Mouse (Mus musculus): Measurements from ENCODE around the gene Sorcs3. TPM values are rescaled to one million over a fixed set of nuclear protein-coding genes. Genes with fewer than 3 reads are reported as not detected.

Sorcs3 gene
- total and polyA plus RNA-seq, 3 experiments = not detected

DNA sequence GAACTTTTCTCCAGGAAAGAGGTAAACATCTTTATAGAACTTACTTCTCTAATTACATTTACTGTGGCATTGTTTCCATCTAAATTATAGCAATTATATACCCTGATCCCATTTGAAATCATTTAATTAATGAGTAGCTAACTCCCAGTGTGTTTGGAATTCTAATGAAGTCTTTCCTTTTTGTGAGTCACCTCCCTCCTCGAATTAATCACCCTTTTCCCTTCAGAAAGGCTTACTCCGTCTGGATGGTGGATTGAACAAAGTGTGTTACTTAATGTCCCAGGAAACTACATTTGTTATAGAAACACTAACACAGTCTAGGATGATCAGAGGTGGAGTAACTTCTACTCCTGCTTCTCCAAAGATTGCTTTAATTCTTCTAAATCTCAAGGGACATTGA lies 531.7 kb downstream of the Sorcs3 start:
- Histone ChIP-seq H3K4me3 (ENCODE audit: control insufficient read depth in 1 of 2, insufficient read depth in 1 of 2, low read depth in 2 of 2, low read length in 2 of 2) (no peak overlapping the region), H3K27ac (ENCODE audit: control insufficient read depth, low read depth, low read length) (no peak overlapping the region), H3K27me3 (ENCODE audit: control insufficient read depth in 1 of 2, insufficient read depth in 2 of 2, low read length in 2 of 2) (no peaks in the 10 kb centered on the region), H3K9ac (ENCODE audit: control insufficient read depth, low read depth, low read length, poor library complexity, severe bottlenecking) (no peak overlapping the region), H3K36me3 (ENCODE audit: control insufficient read depth in 1 of 2, insufficient read depth in 2 of 2, low read length in 2 of 2) (no peaks in the 10 kb centered on the region), H3K9me3 (replicated peaks; ENCODE audit: insufficient read depth, low read length) (no peaks in the 10 kb centered on the region; the same call in 1 of the 2 replicates), H3K4me1 (ENCODE audit: control insufficient read depth in 1 of 2, insufficient read depth in 2 of 2, low read length in 2 of 2) (no peaks in the 10 kb centered on the region), H3K79me2 (ENCODE audit: control insufficient read depth, insufficient read depth, low read length, poor library complexity) (no peaks in the 10 kb centered on the region)
- no peak for DNase-seq (ENCODE audit: low read depth, low spot score)
- no peak for TF ChIP-seq MEF2A (IDR thresholded peaks at IDR 0.05; ENCODE audit: extremely low read depth, insufficient replicate concordance, low read depth, low read length, poor library complexity, severe bottlenecking)
- TF ChIP-seq RCOR1 (IDR thresholded peaks at IDR 0.05; ENCODE audit: low read depth, low read length) = no peak
- TF ChIP-seq JUND (IDR thresholded peaks at IDR 0.05; ENCODE audit: low read depth, low read length) = no peak
- no peak for TF ChIP-seq CHD1 (IDR thresholded peaks at IDR 0.05; ENCODE audit: low read depth, low read length)
- TF ChIP-seq HCFC1 (IDR thresholded peaks at IDR 0.05; ENCODE audit: low read depth, low read length) = no peak
- no peak for TF ChIP-seq EP300 (IDR thresholded peaks at IDR 0.05; ENCODE audit: low read depth in 1 of 2, low read length in 2 of 2)
- no peak for TF ChIP-seq GATA1 (IDR thresholded peaks at IDR 0.05; ENCODE audit: low read depth, low read length)
- TF ChIP-seq NRF1 (IDR thresholded peaks at IDR 0.05; ENCODE audit: insufficient read depth, low read depth, low read length, poor library complexity, severe bottlenecking) = no peak

DNA sequence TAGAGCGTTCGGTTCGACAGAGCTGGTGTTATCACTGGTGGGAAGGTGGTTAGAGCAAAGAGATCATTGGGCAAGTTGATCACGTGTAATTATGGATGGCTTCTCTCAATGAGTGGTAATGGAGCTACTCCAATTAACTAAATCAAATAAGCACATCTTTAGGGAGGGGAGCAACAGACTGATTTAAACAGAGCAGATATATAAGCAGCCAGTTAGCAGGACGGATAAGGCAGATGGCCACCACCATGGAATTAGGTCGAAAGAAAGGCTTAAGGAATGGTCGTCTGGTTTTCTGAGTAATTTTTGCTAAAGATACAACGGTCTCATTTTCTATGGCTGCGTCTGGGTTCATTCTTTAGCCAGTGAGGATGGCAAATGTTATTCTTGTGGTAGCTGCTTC lies 549.3 kb downstream of the Sorcs3 start:
- H3K27me3 ChIP-seq (ENCODE audit: control insufficient read depth in 1 of 2, insufficient read depth in 2 of 2, low read length in 2 of 2) = no peaks in the 10 kb centered on the region
- H3K27ac ChIP-seq (ENCODE audit: control insufficient read depth, low read depth, low read length) = no peak overlapping the region
- H3K4me1 ChIP-seq (ENCODE audit: control insufficient read depth in 1 of 2, insufficient read depth in 2 of 2, low read length in 2 of 2) = no peaks in the 10 kb centered on the region
- no peaks in the 10 kb centered on the region; the same call in 1 of the 2 replicates for H3K9me3 ChIP-seq (replicated peaks; ENCODE audit: insufficient read depth, low read length)
- no peaks in the 10 kb centered on the region for H3K79me2 ChIP-seq (ENCODE audit: control insufficient read depth, insufficient read depth, low read length, poor library complexity)
- no peaks in the 10 kb centered on the region for H3K36me3 ChIP-seq (ENCODE audit: control insufficient read depth in 1 of 2, insufficient read depth in 2 of 2, low read length in 2 of 2)
- no peak for DNase-seq (ENCODE audit: low read depth, low spot score)
- no peak overlapping the region for H3K9ac ChIP-seq (ENCODE audit: control insufficient read depth, low read depth, low read length, poor library complexity, severe bottlenecking)
- TF ChIP-seq ZKSCAN1 (IDR thresholded peaks at IDR 0.05; ENCODE audit: low read depth, low read length) (no peak), SMC3 (IDR thresholded peaks at IDR 0.05; ENCODE audit: low read depth, low read length) (no peak), GATA1 (IDR thresholded peaks at IDR 0.05; ENCODE audit: low read depth, low read length) (no peak), GABPA (IDR thresholded peaks at IDR 0.05; ENCODE audit: low read depth, low read length) (no peak), USF2 (IDR thresholded peaks at IDR 0.05; ENCODE audit: borderline replicate concordance in 1 of 2, insufficient read depth in 1 of 2, low read depth in 1 of 2, low read length in 2 of 2) (no peak), CHD2 (IDR thresholded peaks at IDR 0.05; ENCODE audit: low read length) (no peak), ELF1 (IDR thresholded peaks at IDR 0.05; ENCODE audit: low read depth, low read length) (no peak), POLR2AphosphoS5 (IDR thresholded peaks at IDR 0.05; ENCODE audit: borderline replicate concordance, low read depth, low read length) (no peak), ZMIZ1 (IDR thresholded peaks at IDR 0.05; ENCODE audit: low read depth, low read length) (no peak), MEF2A (IDR thresholded peaks at IDR 0.05; ENCODE audit: extremely low read depth, insufficient replicate concordance, low read depth, low read length, poor library complexity, severe bottlenecking) (no peak), ETS1 (IDR thresholded peaks at IDR 0.05; ENCODE audit: low read depth, low read length) (no peak), NELFE (IDR thresholded peaks at IDR 0.05; ENCODE audit: low read depth, low read length) (no peak), EP300 (IDR thresholded peaks at IDR 0.05; ENCODE audit: low read depth in 1 of 2, low read length in 2 of 2) (no peak), MAFK (IDR thresholded peaks at IDR 0.05; ENCODE audit: borderline replicate concordance, low read depth, low read length) (no peak), MYC (IDR thresholded peaks at IDR 0.05; ENCODE audit: low read depth, low read length) (no peak), TAL1 (IDR thresholded peaks at IDR 0.05; ENCODE audit: low read length) (no peak), MAX (IDR thresholded peaks at IDR 0.05; ENCODE audit: low read length) (no peak)
- H3K4me3 ChIP-seq (ENCODE audit: control insufficient read depth in 1 of 2, insufficient read depth in 1 of 2, low read depth in 2 of 2, low read length in 2 of 2) = no peak overlapping the region
